Mouse (Mus musculus) heart, adult 2 months (tissue): ENCODE measurements around the gene Shmt2.

ENCODE experiments used
- CTCF ChIP-seq: fragments of 200-600 bp; IDR thresholded peaks from 2 replicates; pipeline ENCODE4 v1.8.1; 2022; ENCODE audit warnings: antibody characterized with exemption, mild to moderate bottlenecking, moderate library complexity
- EP300 ChIP-seq: fragments of 200-500 bp; IDR thresholded peaks from 2 replicates; pipeline ENCODE4 v1.6.1; 2011; ENCODE audit warnings: low read depth, low read length, control low read depth; ENCODE audit not compliant: insufficient read depth
- POLR2A ChIP-seq: fragments of 200-500 bp; IDR thresholded peaks from 2 replicates; pipeline ENCODE4 v1.6.1; 2011; ENCODE audit warnings: mild to moderate bottlenecking, low read depth, low read length, control low read depth; ENCODE audit not compliant: insufficient read depth

- no peak for TF ChIP-seq POLR2A
- TF ChIP-seq CTCF: no peak
- TF ChIP-seq EP300: no peak
These were observed 8.6 kb downstream of the Shmt2 start for GRCm38 (mm10) chr10:127513501-127514091.
